29 mouse cellular contexts compared by ENCODE assay signal in genomic region chr15:28141345-28141744, GRCm38 (mm10).
DNase-seq lines count a peak whose midpoint lies in the region; ATAC-seq and TF ChIP-seq lines count a peak whose summit lies in the region.
"Had no signal": no experiment of that assay in that cellular context is flagged by ENCODE, and none has a peak within 500 bp of the region (broad histone marks: within the 10 kb centered on the region; RNA-seq: fewer than 3 reads in every experiment).

No protein-coding gene starts in this region.

- peak; percentile 59 for DNase-seq in kidney, adult 2 months
- DNase-seq in lung, postnatal 0 days (ENCODE audit: low spot score), result peak; percentile 72
- DNase-seq in lung, adult 2 months, result no peak
- no peak for DNase-seq in cerebellum, adult 8-10 months
- DNase-seq: adrenal gland, adult 2 months; adrenal gland, postnatal 36 days; cerebellum, adult 18-20 months; cerebellum, postnatal 14 days; forebrain, postnatal 0 days; heart, postnatal 36 days; liver, embryonic 13.5 days; retina, postnatal 1 day; right cerebral cortex, postnatal 14 days; thymus, adult 18-20 months; thymus, postnatal 25 days had no signal

- H3K4me2 ChIP-seq in kidney, embryonic 14.5 days (replicated peaks; ENCODE audit: low read depth, low read length), result no peak overlapping the region
- H3K4me2 ChIP-seq in lung, postnatal 0 days (replicated peaks; ENCODE audit: low read depth, low read length), result no peak overlapping the region
- no peak overlapping the region for H3K4me2 ChIP-seq in intestine, embryonic 15.5 days (replicated peaks)
- H3K4me2 ChIP-seq in stomach, embryonic 14.5 days (replicated peaks; ENCODE audit: low read depth, low read length), result no peak overlapping the region
- H3K4me2 ChIP-seq: embryonic facial prominence, embryonic 15.5 days; forebrain, embryonic 12.5 days; hindbrain, embryonic 13.5 days; limb, embryonic 13.5 days; liver, embryonic 13.5 days; lung, embryonic 15.5 days; midbrain, embryonic 15.5 days; neural tube, embryonic 15.5 days had no signal

- no peak overlapping the region for H3K4me3 ChIP-seq in kidney, adult 2 months (ENCODE audit: insufficient read depth, low read depth, low read length)
- H3K4me3 ChIP-seq in kidney, embryonic 14.5 days (ENCODE audit: low read length), result no peak overlapping the region
- no peak overlapping the region for H3K4me3 ChIP-seq in lung, postnatal 0 days (ENCODE audit: low read depth, low read length)
- no peak overlapping the region for H3K4me3 ChIP-seq in lung, adult 2 months (replicated peaks; ENCODE audit: extremely low read depth, low read depth, low read length)
- no peak overlapping the region for H3K4me3 ChIP-seq in intestine, embryonic 15.5 days (replicated peaks)
- H3K4me3 ChIP-seq in stomach, embryonic 14.5 days (ENCODE audit: low read depth, low read length), result no peak overlapping the region
- H3K4me3 ChIP-seq: embryonic facial prominence, embryonic 10.5 days; embryonic facial prominence, embryonic 15.5 days; forebrain, embryonic 12.5 days; hindbrain, embryonic 13.5 days; limb, embryonic 13.5 days; liver, embryonic 13.5 days; lung, embryonic 15.5 days; midbrain, embryonic 10.5 days; midbrain, embryonic 15.5 days; neural tube, embryonic 15.5 days had no signal

- H3K36me3 ChIP-seq in kidney, adult 2 months (ENCODE audit: control insufficient read depth, insufficient read depth, low read length), result no peaks in the 10 kb centered on the region
- no peaks in the 10 kb centered on the region for H3K36me3 ChIP-seq in kidney, embryonic 14.5 days (ENCODE audit: control insufficient read depth, insufficient read depth, low read length)
- H3K36me3 ChIP-seq in lung, postnatal 0 days (ENCODE audit: insufficient read depth, low read length), result no peaks in the 10 kb centered on the region
- no peaks in the 10 kb centered on the region for H3K36me3 ChIP-seq in intestine, embryonic 15.5 days
- no peaks in the 10 kb centered on the region for H3K36me3 ChIP-seq in stomach, embryonic 14.5 days (ENCODE audit: control insufficient read depth, insufficient read depth, low read length)
- H3K36me3 ChIP-seq: embryonic facial prominence, embryonic 10.5 days; embryonic facial prominence, embryonic 15.5 days; forebrain, embryonic 12.5 days; hindbrain, embryonic 13.5 days; limb, embryonic 13.5 days; liver, embryonic 13.5 days; lung, embryonic 15.5 days; midbrain, embryonic 10.5 days; midbrain, embryonic 15.5 days; neural tube, embryonic 15.5 days had no signal

- H3K9me3 ChIP-seq in kidney, embryonic 14.5 days (ENCODE audit: control insufficient read depth, low read length), result no peaks in the 10 kb centered on the region
- H3K9me3 ChIP-seq in lung, postnatal 0 days (ENCODE audit: low read length), result no peaks in the 10 kb centered on the region
- no peaks in the 10 kb centered on the region for H3K9me3 ChIP-seq in intestine, embryonic 15.5 days
- H3K9me3 ChIP-seq in stomach, embryonic 14.5 days (ENCODE audit: control insufficient read depth, low read depth, low read length), result no peaks in the 10 kb centered on the region
- H3K9me3 ChIP-seq: embryonic facial prominence, embryonic 10.5 days; embryonic facial prominence, embryonic 15.5 days; forebrain, embryonic 12.5 days; hindbrain, embryonic 13.5 days; limb, embryonic 13.5 days; liver, embryonic 13.5 days; lung, embryonic 15.5 days; midbrain, embryonic 10.5 days; midbrain, embryonic 15.5 days; neural tube, embryonic 15.5 days had no signal

- TF ChIP-seq CTCF in kidney, adult 2 months (conservative IDR thresholded peaks at IDR 0.05; ENCODE audit: insufficient read depth, insufficient read length, low read depth, low read length), result no peak
- no peak for TF ChIP-seq CTCF in lung, postnatal 0 days (IDR thresholded peaks at IDR 0.05)
- TF ChIP-seq CTCF in lung, adult 2 months (IDR thresholded peaks at IDR 0.05; ENCODE audit: insufficient read depth, low read length), result no peak

- peak; percentile 68 for TF ChIP-seq EP300 in lung, postnatal 0 days (IDR thresholded peaks at IDR 0.05)

- H3K4me1 ChIP-seq in kidney, adult 2 months (ENCODE audit: control insufficient read depth, insufficient read depth, low read length), result no peaks in the 10 kb centered on the region; the same call in 1 of the 2 replicates
- H3K4me1 ChIP-seq in kidney, embryonic 14.5 days (ENCODE audit: control insufficient read depth, insufficient read depth, low read length), result no peaks in the 10 kb centered on the region
- H3K4me1 ChIP-seq in lung, postnatal 0 days (ENCODE audit: insufficient read depth, low read depth, low read length), result no peaks in the 10 kb centered on the region
- no peaks in the 10 kb centered on the region; the same call in 1 of the 2 replicates for H3K4me1 ChIP-seq in lung, adult 2 months (ENCODE audit: control insufficient read depth, insufficient read depth, low read length)
- H3K4me1 ChIP-seq in intestine, embryonic 15.5 days (replicated peaks), result no peaks in the 10 kb centered on the region
- H3K4me1 ChIP-seq in stomach, embryonic 14.5 days (ENCODE audit: control insufficient read depth, insufficient read depth, low read length), result no peaks in the 10 kb centered on the region
- H3K4me1 ChIP-seq: embryonic facial prominence, embryonic 10.5 days; embryonic facial prominence, embryonic 15.5 days; forebrain, embryonic 12.5 days; hindbrain, embryonic 13.5 days; limb, embryonic 13.5 days; liver, embryonic 13.5 days; lung, embryonic 15.5 days; midbrain, embryonic 10.5 days; midbrain, embryonic 15.5 days; neural tube, embryonic 15.5 days had no signal

- TF ChIP-seq POLR2A in kidney, adult 2 months (IDR thresholded peaks at IDR 0.05; ENCODE audit: low read depth, low read length), result no peak
- no peak for TF ChIP-seq POLR2A in lung, adult 2 months (IDR thresholded peaks at IDR 0.05; ENCODE audit: borderline replicate concordance, extremely low read depth, low read depth, low read length)

- no peak for ATAC-seq in kidney, embryonic 14.5 days (ENCODE audit: low FRiP score, low TSS enrichment)
- peak; percentile 78 for ATAC-seq in lung, postnatal 0 days
- peak; percentile 71; the same call in 1 of the 2 replicates for ATAC-seq in intestine, embryonic 15.5 days
- ATAC-seq in stomach, embryonic 14.5 days (ENCODE audit: insufficient number of reproducible peaks, insufficient read depth, low FRiP score, low read depth), result peak; percentile 53; the same call in 1 of the 2 replicates
- ATAC-seq: activated CD4-positive, CD25-positive, alpha-beta regulatory T cell, adult 4 months; midbrain, embryonic 15.5 days had no signal

- H3K27me3 ChIP-seq in kidney, adult 2 months (replicated peaks; ENCODE audit: control insufficient read depth, insufficient read depth, low read length), result no peaks in the 10 kb centered on the region
- H3K27me3 ChIP-seq in kidney, embryonic 14.5 days (ENCODE audit: control insufficient read depth, insufficient read depth, low read length), result no peaks in the 10 kb centered on the region
- H3K27me3 ChIP-seq in lung, postnatal 0 days (replicated peaks; ENCODE audit: insufficient read depth, low read length), result no peaks in the 10 kb centered on the region
- H3K27me3 ChIP-seq in intestine, embryonic 15.5 days (replicated peaks), result no peaks in the 10 kb centered on the region
- no peaks in the 10 kb centered on the region for H3K27me3 ChIP-seq in stomach, embryonic 14.5 days (ENCODE audit: control insufficient read depth, insufficient read depth, low read length)
- H3K27me3 ChIP-seq: embryonic facial prominence, embryonic 15.5 days; forebrain, embryonic 12.5 days; hindbrain, embryonic 13.5 days; limb, embryonic 13.5 days; liver, embryonic 13.5 days; lung, embryonic 15.5 days; midbrain, embryonic 15.5 days; neural tube, embryonic 15.5 days had no signal

- 33% methylated on average over 6 of the region's 6 CpGs for WGBS in kidney, adult 2 months
- 68% methylated on average over 6 of the region's 6 CpGs for WGBS in kidney, embryonic 14.5 days
- WGBS in lung, postnatal 0 days, result 22% methylated on average over 6 of the region's 6 CpGs
- 26% methylated on average over 6 of the region's 6 CpGs for WGBS in lung, adult 2 months
- WGBS in intestine, embryonic 15.5 days, result 31% methylated on average over 6 of the region's 6 CpGs
- WGBS in stomach, embryonic 14.5 days, result 44% methylated on average over 6 of the region's 6 CpGs

- no peak overlapping the region for H3K27ac ChIP-seq in kidney, adult 2 months (ENCODE audit: insufficient read depth, low read depth, low read length)
- H3K27ac ChIP-seq in kidney, embryonic 14.5 days (ENCODE audit: low read depth, low read length), result no peak overlapping the region
- H3K27ac ChIP-seq in lung, postnatal 0 days (ENCODE audit: low read length), result no peak overlapping the region
- H3K27ac ChIP-seq in intestine, embryonic 15.5 days, result no peak overlapping the region
- H3K27ac ChIP-seq in stomach, embryonic 14.5 days (ENCODE audit: low read length), result no peak overlapping the region
- H3K27ac ChIP-seq: embryonic facial prominence, embryonic 10.5 days; embryonic facial prominence, embryonic 15.5 days; forebrain, embryonic 12.5 days; hindbrain, embryonic 13.5 days; kidney, postnatal 0 days; limb, embryonic 13.5 days; liver, embryonic 13.5 days; lung, embryonic 15.5 days; midbrain, embryonic 10.5 days; midbrain, embryonic 15.5 days; neural tube, embryonic 15.5 days had no signal

- H3K9ac ChIP-seq in kidney, embryonic 14.5 days (ENCODE audit: low read depth, low read length), result no peak overlapping the region
- no peak overlapping the region for H3K9ac ChIP-seq in lung, postnatal 0 days (replicated peaks; ENCODE audit: low read depth)
- H3K9ac ChIP-seq in intestine, embryonic 15.5 days, result no peak overlapping the region
- H3K9ac ChIP-seq in stomach, embryonic 14.5 days (replicated peaks; ENCODE audit: low read depth, low read length), result no peak overlapping the region
- H3K9ac ChIP-seq: embryonic facial prominence, embryonic 15.5 days; forebrain, embryonic 12.5 days; forebrain, postnatal 0 days; hindbrain, embryonic 13.5 days; limb, embryonic 13.5 days; liver, embryonic 13.5 days; lung, embryonic 15.5 days; midbrain, embryonic 15.5 days; neural tube, embryonic 15.5 days had no signal

Comparison
In these comparisons a context has a peak if more than half of its experiments do, and no peak if none do; other contexts are left out.
1. DNase-seq: peak in kidney, adult 2 months (single experiment) and lung, postnatal 0 days (single experiment); none in lung, adult 2 months (single experiment) and cerebellum, adult 8-10 months (single experiment).